Mouse (Mus musculus): ENCODE data around the gene Abcb9.

DNA sequence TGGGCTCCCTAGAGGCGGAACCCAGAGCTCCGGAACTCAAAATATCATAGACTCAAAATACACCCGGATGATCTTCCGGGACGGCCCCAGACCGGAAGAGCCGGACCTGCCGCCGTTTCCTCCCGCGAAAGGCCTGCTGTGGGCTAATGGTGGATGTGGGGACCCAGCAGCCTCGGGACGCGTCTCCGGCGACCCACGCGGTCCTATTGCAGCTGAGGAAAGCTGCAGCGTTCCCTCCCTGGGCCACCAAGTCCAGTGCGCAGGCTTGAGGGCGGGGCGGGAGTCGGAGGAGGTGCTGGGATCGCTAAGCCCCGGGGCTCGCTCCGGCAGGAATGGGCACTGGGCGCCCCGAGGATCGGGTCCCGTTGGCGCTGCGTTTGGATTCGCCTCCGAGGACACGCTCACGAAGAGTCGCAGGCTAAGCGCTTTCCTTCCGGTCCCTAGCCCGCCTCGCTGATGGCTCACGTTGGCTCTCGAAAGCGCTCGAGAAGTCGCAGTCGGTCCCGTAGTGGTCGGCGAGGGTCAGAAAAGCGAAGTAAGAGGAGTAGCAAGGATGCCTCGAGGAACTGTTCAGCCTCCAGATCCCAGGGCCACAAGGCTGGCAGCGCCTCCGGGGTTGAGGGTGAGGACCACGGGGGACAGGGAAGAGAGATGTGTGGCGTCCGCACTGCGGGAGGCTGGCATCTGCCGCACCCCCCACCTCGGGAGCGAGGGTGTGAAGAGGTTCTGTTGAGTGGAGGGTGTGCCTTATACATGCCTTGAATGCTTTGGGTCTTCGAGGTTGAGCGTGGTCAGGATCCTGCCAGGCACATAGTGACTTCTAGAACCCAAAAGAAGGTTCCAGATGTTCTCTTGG lies 20.6 kb upstream of the Abcb9 start, which contains the start of gene Arl6ip4:
- TF ChIP-seq CTCF (IDR thresholded peaks at IDR 0.05; ENCODE audit: extremely low read depth, insufficient read depth, insufficient read length, insufficient replicate concordance) (no peak), POLR2A (IDR thresholded peaks at IDR 0.05; ENCODE audit: low read depth, low read length) (peak; percentile 41; the same call in 1 of the 2 replicates)
